Mouse (Mus musculus) stomach, postnatal 0 days (tissue): ENCODE results near the gene Slc30a4.

Experiments used
- CTCF ChIP-seq: IDR thresholded peaks from 2 replicates; pipeline ENCODE4 v1.5.1; 2016; ENCODE audit warnings: antibody characterized with exemption, low read depth, mild to moderate bottlenecking, moderate library complexity
- EP300 ChIP-seq: optimal IDR thresholded peaks from 2 replicates; pipeline ENCODE3; 2016; ENCODE audit warnings: antibody characterized with exemption

DNA sequence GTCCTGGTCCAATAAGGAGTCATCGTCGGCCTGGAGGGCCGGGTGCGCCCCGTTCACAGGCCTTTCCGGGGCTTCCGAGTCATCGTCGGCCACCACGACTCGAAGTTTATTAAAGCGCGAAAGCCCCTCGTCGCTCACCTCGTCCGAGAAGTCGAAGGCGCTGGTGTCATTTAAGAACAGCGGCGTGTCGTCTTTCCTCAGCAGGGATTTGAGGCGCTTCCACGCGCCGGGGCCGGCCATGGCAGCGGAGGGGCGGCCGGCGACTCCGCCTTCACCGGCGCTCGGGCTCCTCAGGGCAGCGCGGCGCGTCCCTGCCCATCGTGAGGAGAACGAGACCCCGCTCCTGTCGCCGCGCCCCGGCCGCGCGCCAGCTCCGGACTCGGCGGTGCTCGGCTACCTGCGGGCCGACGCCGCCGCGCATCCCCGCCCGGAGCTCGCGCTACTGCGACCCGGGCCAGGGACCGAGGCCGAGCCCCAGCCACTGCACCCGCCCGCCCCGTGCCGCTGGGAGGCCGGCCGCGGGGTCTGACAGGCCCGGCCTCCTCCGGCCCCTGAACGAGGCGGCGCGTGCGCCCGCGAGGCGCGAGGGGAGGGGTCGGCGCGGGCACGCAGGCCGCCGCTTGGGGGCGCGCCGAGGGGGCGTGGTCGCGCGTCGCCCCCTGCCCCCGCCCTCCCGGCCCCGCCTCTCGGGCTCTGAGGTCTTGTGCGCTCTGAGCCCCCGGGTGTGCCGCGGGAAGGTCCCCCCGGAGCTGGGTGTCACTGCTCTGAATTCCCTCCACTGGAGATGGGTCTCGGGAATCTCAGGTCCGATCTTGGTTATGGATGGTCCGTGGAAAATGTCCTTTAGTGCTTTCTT, at the start of gene Slc30a4:
- TF ChIP-seq CTCF (peak; percentile 13; the same call in 1 of the 2 replicates), EP300 (no peak)
